Mouse (Mus musculus) Patski (cell line): Measurements from ENCODE around the gene Ceacam19. TPM values are rescaled to one million over a fixed set of nuclear protein-coding genes. Genes with fewer than 3 reads are reported as not detected.

ENCODE experiments used
- ATAC-seq: fragments of 100-300 bp; one replicate; pipeline ENCODE4 v1.8.0; 2021
- CTCF ChIA-PET: fragments of 350-600 bp; sonication (Branson Sonifier 250); formaldehyde crosslinking; loops from one replicate; lab custom pipeline; 2022; ENCODE audit warnings: inconsistent platforms; lab: Charles Lee
- POLR2A ChIA-PET: fragments of 350-600 bp; sonication (Branson Sonifier 250); formaldehyde crosslinking; loops from one replicate; lab custom pipeline; 2022; ENCODE audit warnings: antibody characterized with exemption, inconsistent platforms; lab: Charles Lee
- DNase-seq: peaks from one replicate; pipeline ENCODE4 v3.0.0-alpha.2; 2011; ENCODE audit warnings: low read depth, low spot score
- H3K27me3 ChIP-seq: fragments of 371-371 bp; one replicate; pipeline ENCODE4 v1.5.1; 2021
- CTCF ChIP-seq: fragments of 100-300 bp; IDR thresholded peaks from one replicate; pipeline ENCODE4 v1.5.1; 2021
- in situ Hi-C: fragments of 300-500 bp; cut with MboI; formaldehyde crosslinking; loops from 3 replicates; pipeline ENCODE4 v1.11.1; 2018; ENCODE audit warnings: low pct_unique_long_range_greater_than_20kb, mixed read lengths
- polyA plus RNA-seq: library from polyadenylated mRNA; unstranded; gene quantifications from one replicate; pipeline ENCODE4 v1.2.3, GENCODE M21; 2021

Ceacam19 gene
- polyA plus RNA-seq, 1 experiment from 2014 or later: 0.21 TPM

DNA sequence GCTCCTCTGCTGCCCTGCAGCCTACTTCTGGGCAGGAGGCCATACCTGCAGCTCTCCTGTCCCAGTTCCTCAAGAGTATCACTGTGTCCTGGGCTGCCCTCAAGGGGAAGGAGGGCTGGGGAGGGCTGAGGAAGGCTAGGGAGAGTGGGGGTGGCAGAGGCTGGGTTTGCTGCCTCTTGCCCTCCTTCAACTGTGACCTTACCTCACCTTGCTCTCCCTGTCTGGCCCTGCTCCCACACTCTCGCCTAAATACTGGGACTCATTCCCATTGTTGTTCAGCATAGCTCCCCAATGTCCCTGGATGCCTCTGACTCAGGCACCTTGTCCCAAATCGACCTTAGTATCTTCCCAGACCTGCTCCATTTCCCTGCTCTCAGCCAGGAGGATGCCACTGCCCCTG is 23.5 kb downstream of the Ceacam19 start:
- ATAC-seq (no peak), DNase-seq (no peak)
- in situ Hi-C loops: no loop called here
- ChIA-PET CTCF (interaction anchor here (1.0 to 1.3 kb wide), 4 partner anchors 19 to 67 kb away, joined by 3 read pairs; no protein-coding TSS in a partner anchor), POLR2A (no interaction called here)
- TF ChIP-seq CTCF: no peak
- H3K27me3 ChIP-seq: no peaks in the 10 kb centered on the region

DNA sequence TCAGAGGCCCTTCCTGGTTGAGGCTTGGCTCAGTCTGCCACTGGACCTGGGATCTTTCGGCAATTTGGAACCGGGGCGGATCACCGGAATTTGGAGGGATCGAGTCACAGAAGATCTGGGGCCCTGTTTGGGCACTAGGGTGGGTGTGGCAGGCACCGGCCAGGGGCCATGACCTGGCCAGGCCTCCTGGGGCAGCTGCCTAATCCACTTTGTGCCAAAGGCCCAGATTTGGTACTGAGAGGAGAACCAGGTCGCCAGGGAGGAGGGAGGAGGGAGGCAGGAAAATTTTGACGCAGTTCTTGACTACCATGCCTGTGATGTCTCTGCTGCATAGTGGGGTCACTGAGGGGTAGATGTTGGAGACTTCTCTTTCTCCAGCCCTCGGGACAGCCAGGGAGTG is 26.6 kb downstream of the Ceacam19 start, which contains the start of gene Ceacam16:
Gene Ceacam16, minus strand, starts transcription at position 101 of the 400 bp plus-strand sequence.
- no peaks in the 10 kb centered on the region for H3K27me3 ChIP-seq
- TF ChIP-seq CTCF: no peak
- no peak for DNase-seq
- ChIA-PET POLR2A (no interaction called here), CTCF (no interaction called here)
- in situ Hi-C loops: no loop called here
- ATAC-seq: no peak

DNA sequence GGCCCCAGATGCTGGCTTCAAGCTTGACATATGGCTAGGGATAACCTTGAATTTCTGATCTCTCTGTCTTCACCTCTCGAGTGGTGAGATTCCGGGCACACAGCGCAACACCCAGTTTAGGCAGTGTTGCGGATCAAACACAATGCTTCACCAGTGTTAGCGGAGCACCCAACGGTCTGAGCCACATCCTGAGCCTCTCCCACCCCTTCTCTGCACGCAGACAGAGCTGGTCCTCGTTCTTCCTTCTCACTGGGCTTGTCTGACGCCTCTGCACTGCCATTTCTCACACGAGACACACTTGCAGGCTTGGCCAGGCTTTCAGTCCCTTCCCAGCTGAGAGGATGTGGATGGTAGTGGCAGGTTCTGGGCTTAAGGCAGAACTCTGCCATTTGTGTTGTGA is 28.0 kb downstream of the Ceacam19 start:
- in situ Hi-C loops: no loop called here
- no peak for ATAC-seq

DNA sequence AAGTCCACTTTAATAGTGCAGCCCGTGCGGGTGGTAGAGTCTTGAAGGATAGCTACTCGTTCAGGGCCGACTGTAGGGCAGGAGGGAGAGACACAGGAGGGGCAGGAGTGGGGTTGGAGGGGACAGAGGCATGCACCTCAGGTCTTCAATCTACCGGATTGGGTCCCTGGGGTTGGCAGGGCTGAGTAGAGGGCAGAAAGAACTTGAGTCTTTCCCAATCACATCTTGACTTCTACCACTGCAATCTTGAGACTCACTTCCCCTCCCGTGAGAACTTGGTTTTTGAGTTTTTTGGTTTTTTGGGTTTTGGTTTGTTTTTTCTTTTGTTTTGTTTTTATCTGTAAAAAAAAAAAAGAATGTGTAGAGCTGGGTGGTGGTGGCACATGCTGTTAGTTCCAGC is 31.5 kb downstream of the Ceacam19 start:
- ChIA-PET POLR2A (no interaction called here), CTCF (no interaction called here)
- peaks cover 19% of the 10 kb centered on the region for H3K27me3 ChIP-seq
- no peak for ATAC-seq
- in situ Hi-C loops: no loop called here
- TF ChIP-seq CTCF: no peak
- DNase-seq: no peak

More for the DNA sequence above, 28.0 kb downstream of the Ceacam19 start:
- ChIA-PET POLR2A (no interaction called here), CTCF (no interaction called here)
- H3K27me3 ChIP-seq: no peaks in the 10 kb centered on the region
- TF ChIP-seq CTCF: no peak
- no peak for DNase-seq

DNA sequence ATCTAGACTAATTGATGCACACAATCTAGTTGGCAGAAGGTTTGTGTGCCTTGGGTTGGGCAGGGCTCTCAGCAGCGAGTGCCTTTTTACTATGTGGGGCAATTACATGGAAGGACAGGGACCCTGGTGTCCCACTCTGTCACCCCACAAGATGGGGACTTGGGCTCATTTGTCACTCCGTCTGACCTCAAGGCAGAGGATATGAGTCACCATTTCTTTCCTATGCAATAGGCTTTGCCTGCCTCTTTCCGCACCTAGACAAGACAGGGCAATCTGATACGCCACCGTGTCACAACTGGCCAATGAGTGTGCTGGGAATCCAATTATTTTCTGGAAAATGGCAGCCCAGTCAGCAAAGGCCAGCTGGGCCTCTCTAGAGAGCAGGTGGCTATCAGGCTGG is 32.1 kb downstream of the Ceacam19 start:
- CTCF ChIA-PET: interaction anchor here (1.0 to 1.8 kb wide), 2 partner anchors 13 to 53 kb away, joined by 3 to 4 read pairs; no protein-coding TSS in a partner anchor
- in situ Hi-C loops: no loop called here
- H3K27me3 ChIP-seq: peaks cover 23% of the 10 kb centered on the region
- DNase-seq (no peak), ATAC-seq (no peak)
- no peak for TF ChIP-seq CTCF
- POLR2A ChIA-PET: no interaction called here

DNA sequence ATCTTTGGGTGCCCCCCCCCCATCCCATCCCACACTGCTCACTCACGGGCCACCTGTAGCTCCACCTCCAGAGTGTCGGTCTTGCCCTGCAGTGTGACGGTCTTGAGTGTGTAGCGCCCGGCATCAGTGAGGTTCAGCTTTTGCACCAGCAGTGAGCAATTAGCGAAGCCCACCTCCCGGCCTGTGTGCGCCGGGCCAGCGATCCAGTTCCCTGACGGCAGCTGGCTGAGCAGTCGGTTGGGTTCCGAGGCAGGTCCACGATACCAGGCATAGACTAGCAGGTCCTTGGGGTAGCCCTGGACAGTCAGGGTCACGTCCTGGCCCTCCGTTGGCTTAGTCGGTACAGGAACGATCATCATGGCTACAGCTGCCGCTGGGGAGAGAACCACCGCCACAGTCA is 34.2 kb downstream of the Ceacam19 start:
- ATAC-seq (no peak), DNase-seq (no peak)
- CTCF ChIA-PET: interaction anchor here (1.6 kb wide), 1 partner anchor 70 kb away, joined by 3 read pairs; no protein-coding TSS in a partner anchor
- in situ Hi-C loops: no loop called here
- H3K27me3 ChIP-seq: peaks cover 23% of the 10 kb centered on the region
- POLR2A ChIA-PET: no interaction called here
- TF ChIP-seq CTCF: no peak

DNA sequence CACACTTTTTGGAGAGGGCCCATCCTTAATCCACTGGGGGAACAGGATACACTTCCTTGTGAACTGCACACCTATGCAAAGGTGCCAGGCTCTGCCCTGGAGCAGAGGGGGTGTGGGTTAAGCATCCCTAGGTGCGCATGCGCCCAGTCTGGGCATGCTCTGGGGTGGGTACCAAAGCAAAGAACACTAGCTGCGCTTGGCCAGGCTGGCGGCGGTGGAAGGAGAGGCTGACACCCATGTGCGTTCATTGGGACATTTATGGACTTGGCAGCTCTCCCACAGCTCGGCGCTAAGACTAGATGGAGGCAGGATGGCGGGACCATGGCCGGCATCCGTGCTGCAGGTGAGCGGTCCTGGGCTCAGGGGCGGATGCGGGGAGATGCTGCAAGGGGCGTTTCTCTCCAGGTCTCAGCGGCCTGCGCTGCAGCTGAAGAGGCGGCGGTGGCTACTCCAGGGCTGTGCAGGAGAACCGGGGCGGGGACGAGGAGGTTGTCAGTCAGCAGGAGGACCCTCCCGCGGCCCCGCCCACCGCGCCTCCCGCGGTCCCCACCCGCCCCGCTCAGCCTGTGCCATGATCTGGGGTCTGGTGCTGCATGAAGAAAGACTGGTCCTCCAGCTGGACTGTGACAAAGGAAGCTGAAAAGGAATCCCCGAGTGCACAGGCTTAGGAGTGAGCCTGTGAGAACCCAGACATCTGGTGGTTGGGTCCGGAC is 35.8 kb downstream of the Ceacam19 start, which contains the start of gene Gm19345:
Gene Gm19345, plus strand, starts transcription at position 146 of the 713 bp plus-strand sequence.
- ChIA-PET POLR2A (no interaction called here), CTCF (interaction anchor here (1.0 to 3.3 kb wide), 4 partner anchors 48 to 55 kb away, joined by 4 to 24 read pairs (median 10); partner anchors contain the start of gene Cblc)
- peaks cover 23% of the 10 kb centered on the region for H3K27me3 ChIP-seq
- no peak for DNase-seq
- ATAC-seq: no peak
- in situ Hi-C loops: no loop called here
- TF ChIP-seq CTCF: no peak

DNA sequence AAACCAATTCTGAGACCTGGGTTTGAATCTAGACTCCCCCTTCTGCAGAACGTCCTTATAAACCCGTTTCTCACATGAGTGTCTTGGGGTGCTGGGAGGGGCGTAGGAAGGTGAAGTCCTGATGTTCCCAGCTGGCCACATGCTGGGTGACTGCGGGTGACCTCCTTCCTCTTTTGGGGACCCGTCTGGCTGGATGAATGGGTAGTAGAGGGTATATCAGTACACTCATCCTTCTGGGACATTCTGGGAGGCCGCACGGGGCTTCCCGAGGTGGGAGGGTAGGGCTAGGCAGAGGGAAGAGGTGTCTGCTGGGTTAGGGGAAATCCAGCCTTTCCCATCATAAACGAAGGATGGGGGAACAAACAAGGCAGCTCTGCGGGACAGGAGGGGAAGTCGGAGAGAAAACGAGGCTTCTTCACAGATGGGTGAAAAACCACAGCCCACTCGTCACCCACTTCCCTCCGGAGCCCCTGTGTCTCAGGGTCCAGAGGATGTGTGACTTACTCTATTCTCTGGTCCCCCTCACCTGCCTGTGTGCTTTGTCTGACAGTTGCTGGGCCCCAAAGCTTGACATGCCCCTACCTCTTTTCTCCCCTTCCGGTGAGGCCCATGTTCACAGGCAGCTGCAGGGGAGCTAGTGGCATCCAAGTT is 43.1 kb downstream of the Ceacam19 start:
- in situ Hi-C loops: loop anchor here (5.0 kb wide), 1 partner anchor 42 kb away; no protein-coding TSS in a partner anchor
- no peak for ATAC-seq
- TF ChIP-seq CTCF: no peak

DNA sequence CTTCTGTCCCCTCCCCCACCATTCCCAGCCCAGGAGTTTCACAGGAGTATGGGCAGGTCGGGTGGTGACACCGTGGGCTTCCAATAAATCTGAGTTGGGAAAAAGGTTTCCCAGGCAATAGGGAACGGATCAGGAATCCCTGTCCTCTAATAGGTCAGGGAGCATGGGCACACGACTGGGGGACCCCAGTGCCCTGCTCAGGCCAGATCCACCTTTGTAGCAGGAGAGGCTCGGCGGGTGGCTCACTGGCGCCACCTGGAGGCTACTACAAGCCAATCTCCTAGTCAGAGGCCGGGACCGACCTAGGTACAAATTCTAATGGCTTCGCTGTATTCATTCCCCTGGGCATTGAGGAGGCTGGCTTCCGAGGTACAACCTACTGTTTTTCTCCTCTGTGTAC is 44.2 kb downstream of the Ceacam19 start:
- ChIA-PET CTCF (interaction anchor here (0.7 to 4.5 kb wide), 10 partner anchors 12 to 54 kb away, joined by 3 to 52 read pairs (median 5); no protein-coding TSS in a partner anchor), POLR2A (interaction anchor here (0.9 to 1.9 kb wide), 3 partner anchors 13 to 29 kb away, joined by 3 to 9 read pairs (median 5); partner anchors contain the start of gene Bcl3)
- in situ Hi-C loops: loop anchor here (5.0 kb wide), 1 partner anchor 41 kb away; no protein-coding TSS in a partner anchor
- no peaks in the 10 kb centered on the region for H3K27me3 ChIP-seq
- TF ChIP-seq CTCF: peak; percentile 95
- DNase-seq (no peak), ATAC-seq (peak; percentile 83)

More for the DNA sequence above, 43.1 kb downstream of the Ceacam19 start:
- ChIA-PET POLR2A (interaction anchor here (1.9 kb wide), 1 partner anchor 30 kb away, joined by 9 read pairs; no protein-coding TSS in a partner anchor), CTCF (interaction anchor here (0.7 to 4.5 kb wide), 12 partner anchors 20 to 55 kb away, joined by 3 to 52 read pairs (median 5); partner anchors contain the start of gene Cblc)
- no peaks in the 10 kb centered on the region for H3K27me3 ChIP-seq
- DNase-seq: no peak

DNA sequence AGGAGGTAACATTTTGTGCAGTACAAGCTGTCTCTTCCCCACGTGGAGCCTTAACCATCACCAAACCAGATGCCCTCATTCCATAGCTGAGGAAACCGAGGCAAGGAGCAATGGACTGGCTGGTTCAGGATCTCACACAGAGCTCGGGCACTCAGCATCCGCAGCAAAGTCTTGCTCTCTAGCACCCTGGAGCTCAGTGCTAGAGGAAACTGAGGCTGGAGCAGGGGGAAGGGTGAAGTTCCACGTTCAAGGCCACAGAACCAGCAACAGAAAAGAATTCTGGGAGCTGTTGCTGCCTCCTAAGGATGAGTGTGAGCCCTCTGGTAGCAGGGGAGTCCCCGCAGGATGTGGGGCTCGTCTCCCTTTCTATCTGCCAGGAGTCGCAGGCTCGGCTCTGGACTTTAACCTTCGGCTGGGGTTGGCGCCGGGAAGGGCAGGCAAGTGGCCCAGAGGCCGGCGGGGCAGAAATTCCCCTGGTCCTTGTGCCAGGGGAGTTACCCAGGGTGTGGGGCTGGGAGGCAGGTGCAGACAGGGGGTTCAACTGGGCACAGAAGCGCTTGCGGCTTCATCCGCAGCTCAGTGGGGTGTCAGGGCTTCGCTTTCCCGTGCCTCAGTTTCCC is 44.8 kb downstream of the Ceacam19 start:
- TF ChIP-seq CTCF: no peak
- CTCF ChIA-PET: interaction anchor here (0.9 to 4.5 kb wide), 3 partner anchors 12 to 41 kb away, joined by 3 to 52 read pairs (median 3); no protein-coding TSS in a partner anchor
- POLR2A ChIA-PET: interaction anchor here (0.8 to 1.2 kb wide), 3 partner anchors 13 to 21 kb away, joined by 3 to 5 read pairs (median 4); partner anchors contain the start of gene Bcl3
- DNase-seq (no peak), ATAC-seq (no peak)
- in situ Hi-C loops: loop anchor here (5.0 kb wide), 1 partner anchor 41 kb away; no protein-coding TSS in a partner anchor
- H3K27me3 ChIP-seq: no peaks in the 10 kb centered on the region
